Mouse (Mus musculus) small intestine, adult 2 months (tissue): Measurements from ENCODE around the gene Ppil6.

ENCODE experiments used
- CTCF ChIP-seq: fragments of 200-500 bp; IDR thresholded peaks from 2 replicates; pipeline ENCODE4 v1.5.1; 2012; ENCODE audit warnings: low read depth, mild to moderate bottlenecking, control low read depth, inconsistent platforms, low read length, moderate library complexity, mixed read lengths; ENCODE audit not compliant: insufficient replicate concordance, insufficient read length; ENCODE audit errors: extremely low read depth
- POLR2A ChIP-seq: fragments of 200-500 bp; IDR thresholded peaks from 2 replicates; pipeline ENCODE4 v1.6.1; 2012; ENCODE audit warnings: low read depth, mild to moderate bottlenecking, control low read depth, inconsistent platforms, low read length, moderate library complexity

DNA sequence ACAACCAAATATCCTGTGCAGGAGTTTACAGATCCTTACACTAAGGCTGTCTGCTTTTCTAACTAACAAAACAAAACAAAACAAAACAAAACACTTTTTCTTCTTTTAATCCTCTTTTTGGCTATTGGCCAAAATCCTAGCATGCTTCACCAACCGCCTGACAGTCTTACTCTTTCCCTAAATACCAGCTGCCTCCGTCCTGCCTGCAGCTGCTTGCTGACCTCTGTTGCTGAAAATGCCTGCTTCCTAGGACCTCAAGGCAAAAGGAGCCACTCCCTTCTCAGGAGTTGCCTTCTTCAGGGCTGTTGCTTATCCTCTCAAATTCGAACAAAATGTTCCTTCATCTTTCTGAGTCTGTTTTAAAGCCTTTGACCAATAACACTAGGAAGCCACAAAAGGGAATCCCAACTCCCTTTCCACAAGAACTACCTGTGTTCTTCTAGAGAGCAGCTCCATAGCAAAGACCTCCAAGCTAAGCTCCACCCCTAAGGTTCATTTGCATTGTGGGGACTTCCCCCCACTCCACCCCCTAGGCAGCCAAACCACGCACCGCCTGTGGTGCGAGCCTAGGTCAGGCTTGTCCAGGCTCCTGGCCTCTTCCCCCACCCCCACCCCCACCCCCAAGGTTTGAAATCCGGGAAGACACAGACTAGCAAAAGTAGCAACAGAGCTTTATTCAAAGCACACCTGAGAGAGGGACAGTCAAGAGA, 54.4 kb downstream of the Ppil6 start:
- TF ChIP-seq POLR2A (no peak), CTCF (no peak)
